Mouse (Mus musculus) brain, embryonic 14.5 days (tissue): ENCODE measurements at regions not wholly inside any gene's neighbourhood (a gene's known extent, or its start where the extent isn't known, plus 50 kb on each side); places are given as distances from the start of the nearest gene placed in this dataset.

ENCODE experiments used
- CTCF ChIP-seq: fragments of 200-500 bp; IDR thresholded peaks from 2 replicates; pipeline ENCODE4 v1.5.1; 2012; ENCODE audit warnings: inconsistent platforms, mild to moderate bottlenecking, moderate library complexity, borderline replicate concordance; ENCODE audit not compliant: insufficient read depth, insufficient read length; ENCODE audit errors: extremely low read depth
- POLR2A ChIP-seq: fragments of 200-500 bp; IDR thresholded peaks from 2 replicates; pipeline ENCODE4 v1.6.1; 2012; ENCODE audit warnings: mild to moderate bottlenecking, inconsistent platforms, borderline replicate concordance; ENCODE audit not compliant: poor library complexity, insufficient read depth, insufficient read length, severe bottlenecking; ENCODE audit errors: extremely low read depth

DNA sequence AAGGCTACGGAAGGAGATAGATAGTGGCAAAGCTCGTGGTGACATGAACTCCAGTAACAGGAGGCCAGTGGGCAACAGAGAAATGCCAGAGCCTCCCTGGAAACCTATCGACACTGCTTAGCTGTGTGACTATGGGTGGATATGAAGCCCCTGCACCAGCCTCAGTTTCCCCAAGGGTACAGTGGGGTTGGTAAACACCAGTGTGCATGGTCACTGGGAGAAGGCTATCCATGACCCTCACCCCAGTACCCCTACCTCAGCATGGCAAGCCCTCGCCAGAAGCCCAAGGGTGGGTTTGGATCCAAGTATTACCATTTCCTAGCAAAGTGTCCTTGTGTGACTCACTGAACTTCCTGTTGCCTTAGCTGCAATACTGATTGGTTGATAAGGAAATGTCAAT lies 58.5 kb downstream of the Rhob start:
- TF ChIP-seq POLR2A, result no peak
- TF ChIP-seq CTCF, result no peak
